Mouse (Mus musculus) spleen, postnatal 4 days (tissue): ENCODE data around the gene Cyp26b1.
A peak's percentile ranks its signal among the peaks of the same experiment; 100 is the strongest.

Source experiments
- DNase-seq, 2 experiments: peaks; one replicate each; pipeline ENCODE4 v3.0.0; 2022; ENCODE audit warnings: low spot score in 2 of 2

Cyp26b1 gene

GRCm38 (mm10) chr6:84593693-84594092 is at the start of gene Cyp26b1:
Cyp26b1 (minus strand) TSS chr6:84593908.
- DNase-seq, result peak; percentile 10 to 55

- no peak for DNase-seq
These were observed 47.3 kb upstream of the Cyp26b1 start for GRCm38 (mm10) chr6:84641062-84641431.

GRCm38 (mm10) chr6:84640324-84641061 is 46.8 kb upstream of the Cyp26b1 start:
- no peak for DNase-seq

- no peak for DNase-seq
These were observed 44.5 kb upstream of the Cyp26b1 start for GRCm38 (mm10) chr6:84638206-84638605.

- no peak for DNase-seq
These were observed 37.9 kb upstream of the Cyp26b1 start for GRCm38 (mm10) chr6:84631588-84631987.

GRCm38 (mm10) chr6:84630276-84630675 is 36.6 kb upstream of the Cyp26b1 start:
- no peak for DNase-seq

GRCm38 (mm10) chr6:84628831-84629230 is 35.1 kb upstream of the Cyp26b1 start:
- no peak for DNase-seq

- no peak for DNase-seq
These were observed 32.7 kb upstream of the Cyp26b1 start for GRCm38 (mm10) chr6:84626398-84626797.

GRCm38 (mm10) chr6:84619166-84619565 is 25.5 kb upstream of the Cyp26b1 start:
- DNase-seq, result peak in 1 of 2 experiments; percentile 48

- no peak for DNase-seq
These were observed 23.3 kb upstream of the Cyp26b1 start for GRCm38 (mm10) chr6:84617051-84617450.

GRCm38 (mm10) chr6:84616586-84616985 is 22.9 kb upstream of the Cyp26b1 start:
- DNase-seq, result no peak

GRCm38 (mm10) chr6:84613561-84613960 is 19.9 kb upstream of the Cyp26b1 start:
- no peak for DNase-seq

GRCm38 (mm10) chr6:84601136-84601889 is 7.6 kb upstream of the Cyp26b1 start:
- DNase-seq, result peak; percentile 5 to 44

- peak in 1 of 2 experiments; percentile 42 for DNase-seq
These were observed 5.6 kb upstream of the Cyp26b1 start for GRCm38 (mm10) chr6:84599296-84599695.

GRCm38 (mm10) chr6:84598725-84599124 is 5.0 kb upstream of the Cyp26b1 start:
- peak in 1 of 2 experiments; percentile 51 for DNase-seq

- DNase-seq, result no peak
These were observed 918 bp upstream of the Cyp26b1 start for GRCm38 (mm10) chr6:84594626-84595025.

GRCm38 (mm10) chr6:84590961-84591745 is 2.6 kb downstream of the Cyp26b1 start:
- DNase-seq, result peak in 1 of 2 experiments; percentile 10

- peak; percentile 68 to 87 for DNase-seq
These were observed 3.7 kb downstream of the Cyp26b1 start for GRCm38 (mm10) chr6:84589742-84590686.

- DNase-seq, result peak in 1 of 2 experiments; percentile 59
These were observed 4.6 kb downstream of the Cyp26b1 start for GRCm38 (mm10) chr6:84588895-84589652.

- peak in 1 of 2 experiments; percentile 55 for DNase-seq
These were observed 5.3 kb downstream of the Cyp26b1 start for GRCm38 (mm10) chr6:84588221-84588894.
